Mouse (Mus musculus): Measurements from ENCODE around the gene Adar. TPM values are rescaled to one million over a fixed set of nuclear protein-coding genes. Genes with fewer than 3 reads are reported as not detected.

The Adar gene
- 2.7 TPM for polyA plus RNA-seq (2014; fragmentation: Illumina TruSeq; extraction: RNeasy Lipid Tissue Mini Kit (QIAGEN cat#74804); ENCODE audit: low read depth, low replicate concordance)

GRCm38 (mm10) chr3:89714359-89715206, at the start of gene Adar:
Adar (plus strand) TSS chr3:89715022.

GRCm38 (mm10) chr3:89764119-89764724, 49.4 kb downstream of the Adar start, which contains the start of gene Chrnb2:
Chrnb2 (minus strand) TSS chr3:89764632.

GRCm38 (mm10) chr3:89772968-89773709, 58.3 kb downstream of the Adar start, which contains the start of gene Ube2q1:
Ube2q1 (plus strand) TSS chr3:89773616.

Other genes starting within 250 kb of the Adar start
- gene Kcnn3, start 194.9 kb upstream of the Adar start, polyA plus RNA-seq (2014; fragmentation: Illumina TruSeq; extraction: RNeasy Lipid Tissue Mini Kit (QIAGEN cat#74804); ENCODE audit: low read depth, low replicate concordance) = not detected
- 0.24 TPM for gene Chrnb2, start 49.6 kb downstream of the Adar start, polyA plus RNA-seq (2014; fragmentation: Illumina TruSeq; extraction: RNeasy Lipid Tissue Mini Kit (QIAGEN cat#74804); ENCODE audit: low read depth, low replicate concordance)
- gene Ube2q1, start 58.6 kb downstream of the Adar start, polyA plus RNA-seq (2014; fragmentation: Illumina TruSeq; extraction: RNeasy Lipid Tissue Mini Kit (QIAGEN cat#74804); ENCODE audit: low read depth, low replicate concordance) = 36.6 TPM
- 2.3 TPM for gene She, start 116.3 kb downstream of the Adar start, polyA plus RNA-seq (2014; fragmentation: Illumina TruSeq; extraction: RNeasy Lipid Tissue Mini Kit (QIAGEN cat#74804); ENCODE audit: low read depth, low replicate concordance)
- gene Il6ra, start 198.2 kb downstream of the Adar start, polyA plus RNA-seq (2014; fragmentation: Illumina TruSeq; extraction: RNeasy Lipid Tissue Mini Kit (QIAGEN cat#74804); ENCODE audit: low read depth, low replicate concordance) = 8.3 TPM
- gene Atp8b2, start 248.5 kb downstream of the Adar start, polyA plus RNA-seq (2014; fragmentation: Illumina TruSeq; extraction: RNeasy Lipid Tissue Mini Kit (QIAGEN cat#74804); ENCODE audit: low read depth, low replicate concordance) = 0.90 TPM